Mouse (Mus musculus) CD4-positive, CD25-positive, alpha-beta regulatory T cell, adult 2 months (primary cell): Measurements from ENCODE around the gene Maml2.

Source experiments
- DNase-seq: peaks from one replicate; pipeline ENCODE4 v3.0.0-alpha.2; 2012; ENCODE audit warnings: low read depth, low spot score

The Maml2 gene

DNA sequence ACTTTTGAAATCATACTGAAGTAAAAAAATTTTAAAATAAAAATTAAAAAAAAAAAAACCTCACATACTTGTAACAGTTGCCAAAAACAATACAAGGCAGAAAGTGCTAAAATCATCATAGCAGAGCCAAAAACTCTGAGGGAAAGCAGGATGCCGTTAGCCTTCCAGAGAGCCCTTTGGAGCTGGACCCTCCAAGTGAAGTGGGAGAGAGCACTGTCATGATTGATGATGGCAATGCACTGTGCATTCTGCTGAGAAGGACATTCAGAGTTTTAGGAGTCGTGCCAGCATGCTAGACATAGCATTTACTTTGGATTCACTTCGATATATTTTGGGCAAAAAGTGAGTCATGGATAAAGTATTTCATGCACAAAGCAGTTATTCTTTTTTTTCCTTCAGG is 313.8 kb downstream of the Maml2 start:
- no peak for DNase-seq

DNA sequence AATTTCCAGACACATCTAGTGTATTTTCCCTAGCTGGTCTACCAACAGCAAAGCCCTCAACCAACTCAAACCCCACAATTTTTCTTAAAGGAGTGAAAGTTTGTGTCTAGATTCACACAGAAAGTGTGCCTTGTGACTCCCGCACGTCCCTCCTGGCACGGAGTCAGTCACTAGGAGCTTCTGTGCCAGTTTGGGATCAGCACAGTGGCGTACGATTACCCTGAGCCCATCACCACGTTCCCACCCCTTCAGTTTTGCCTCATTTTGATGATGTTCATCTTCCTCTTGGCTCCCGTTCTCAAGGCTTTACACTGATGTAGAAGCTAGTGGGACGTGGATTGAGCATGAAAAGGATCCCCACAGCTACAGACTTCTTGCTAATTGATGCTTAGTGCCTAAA is 314.6 kb downstream of the Maml2 start:
- no peak for DNase-seq

DNA sequence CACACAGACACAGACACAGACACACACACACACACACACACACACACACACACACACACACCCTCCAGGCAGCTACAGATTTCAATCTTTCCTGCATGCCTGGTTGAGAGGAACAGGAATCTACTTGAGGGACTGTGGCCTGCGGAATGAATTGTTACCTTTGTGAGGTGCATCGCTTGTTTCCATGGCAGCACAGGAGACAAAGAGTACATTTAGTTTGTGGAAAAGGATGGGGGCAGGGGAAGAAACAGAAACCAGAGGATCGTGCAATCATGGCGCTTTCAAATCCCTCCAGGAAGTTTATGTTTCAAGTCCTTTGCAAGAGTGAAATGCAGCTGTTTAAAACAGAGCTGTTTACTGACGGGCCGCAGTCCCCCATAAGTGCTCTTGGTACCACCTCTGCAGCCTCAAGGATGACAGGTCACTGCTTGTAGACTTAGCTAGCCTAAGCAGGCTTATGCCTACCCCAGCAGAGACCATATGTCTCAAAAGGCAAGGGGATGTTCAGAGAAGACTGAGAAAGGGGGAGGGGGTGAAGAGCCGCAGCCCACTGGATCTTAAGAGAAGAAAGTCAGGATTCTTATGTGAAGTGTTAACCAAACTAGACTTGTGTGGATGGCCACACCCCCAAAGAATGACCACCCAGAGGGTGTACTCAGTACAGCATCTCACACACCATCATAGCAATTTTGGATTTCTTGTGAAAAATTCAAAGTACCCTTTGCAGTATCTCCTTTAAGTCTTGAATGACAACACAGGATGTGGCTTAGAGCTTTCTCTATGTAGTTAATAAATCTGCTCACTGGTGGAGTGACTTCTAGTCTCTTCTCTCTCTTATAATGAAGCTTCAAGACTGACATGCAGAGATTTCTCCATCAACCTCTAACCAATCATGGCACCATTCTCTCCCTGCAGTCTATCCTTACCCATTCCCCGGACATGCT is 315.8 kb downstream of the Maml2 start:
- DNase-seq: peak; percentile 30

DNA sequence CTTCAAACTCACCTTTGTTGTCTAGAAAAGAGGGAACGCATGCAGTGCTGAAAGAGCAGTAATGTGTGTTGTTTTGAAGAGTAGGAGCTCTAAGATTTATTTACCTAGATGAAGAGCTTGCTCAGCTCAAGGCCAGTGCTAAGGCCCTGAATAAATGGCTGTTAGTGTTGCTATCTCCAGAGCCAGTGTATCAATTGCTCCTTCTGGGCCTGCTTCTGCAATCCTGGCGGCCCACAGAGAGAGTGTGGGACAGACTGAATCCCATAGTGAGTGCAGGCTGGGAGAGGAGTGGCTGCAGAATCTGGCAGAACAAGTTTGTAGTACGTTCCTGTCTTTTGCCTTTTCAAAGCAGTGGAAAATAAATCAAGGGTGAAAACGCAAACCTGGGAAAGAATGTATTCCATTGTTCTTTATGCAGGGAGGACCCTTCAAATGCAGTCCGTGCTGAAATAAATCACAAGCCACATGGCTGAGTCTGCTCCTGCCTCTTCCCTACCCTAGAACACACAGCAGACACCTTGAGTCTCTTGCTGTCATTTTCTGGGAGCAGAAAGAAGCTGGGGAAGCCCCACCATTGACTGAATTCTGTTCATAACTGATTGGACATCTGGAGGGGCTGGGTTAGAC is 318.7 kb downstream of the Maml2 start:
- DNase-seq: no peak

DNA sequence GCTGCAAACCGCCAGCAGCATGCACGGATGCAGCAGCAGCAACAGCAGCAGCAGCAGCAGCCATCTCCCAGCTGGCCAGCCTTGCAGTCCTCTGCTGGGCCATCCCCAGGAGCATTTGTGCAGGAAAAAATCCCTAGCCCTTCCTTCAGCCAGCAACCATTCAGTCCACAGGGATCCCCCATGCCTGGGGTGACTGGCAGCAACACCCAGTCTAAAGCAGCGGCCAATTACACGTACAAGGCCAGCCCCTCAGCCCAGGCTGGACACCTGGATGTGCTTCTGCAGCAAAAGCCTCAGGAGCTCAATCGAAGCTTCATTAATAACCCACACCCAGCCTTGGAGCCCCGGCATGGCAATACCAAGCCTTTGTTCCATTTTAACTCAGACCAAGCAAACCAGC is 323.0 kb downstream of the Maml2 start:
- DNase-seq: no peak

DNA sequence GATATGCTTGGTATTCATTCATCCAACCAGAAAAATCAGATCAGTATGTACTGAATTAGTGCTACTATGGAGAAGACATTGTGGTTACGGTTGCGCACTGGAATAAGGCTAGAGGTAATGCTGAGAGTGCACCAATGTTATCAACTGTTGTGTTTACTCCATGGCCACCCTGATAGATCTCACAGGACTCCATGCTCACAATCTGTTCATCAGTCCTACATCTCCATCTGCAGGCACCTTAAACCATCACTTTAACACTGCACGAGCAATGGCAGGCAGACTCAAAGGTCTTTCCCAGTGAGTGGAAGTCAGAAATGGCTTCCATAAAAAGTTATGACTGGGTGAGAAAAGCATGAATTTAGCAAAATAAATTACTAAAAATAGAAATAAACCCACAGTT is 324.2 kb downstream of the Maml2 start:
- peak; percentile 21 for DNase-seq

DNA sequence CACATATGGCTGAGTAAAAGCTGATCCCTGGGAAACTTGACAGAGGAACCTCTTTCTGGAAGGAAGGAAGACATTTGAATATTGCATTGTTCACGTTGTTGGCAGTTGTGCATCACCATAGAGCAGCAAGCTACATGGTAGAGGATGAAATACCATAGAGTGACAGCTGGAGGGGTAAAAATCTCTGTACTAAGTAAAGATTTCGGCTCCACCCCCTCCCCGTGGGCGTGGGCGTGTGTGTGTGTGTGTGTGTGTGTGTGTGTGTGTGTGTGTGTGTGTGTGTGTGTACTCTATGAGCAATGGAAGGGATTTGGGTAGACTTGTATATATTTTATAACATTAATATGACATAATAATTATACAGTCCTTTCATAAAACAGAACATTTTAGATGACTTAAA is 324.7 kb downstream of the Maml2 start:
- DNase-seq: no peak

DNA sequence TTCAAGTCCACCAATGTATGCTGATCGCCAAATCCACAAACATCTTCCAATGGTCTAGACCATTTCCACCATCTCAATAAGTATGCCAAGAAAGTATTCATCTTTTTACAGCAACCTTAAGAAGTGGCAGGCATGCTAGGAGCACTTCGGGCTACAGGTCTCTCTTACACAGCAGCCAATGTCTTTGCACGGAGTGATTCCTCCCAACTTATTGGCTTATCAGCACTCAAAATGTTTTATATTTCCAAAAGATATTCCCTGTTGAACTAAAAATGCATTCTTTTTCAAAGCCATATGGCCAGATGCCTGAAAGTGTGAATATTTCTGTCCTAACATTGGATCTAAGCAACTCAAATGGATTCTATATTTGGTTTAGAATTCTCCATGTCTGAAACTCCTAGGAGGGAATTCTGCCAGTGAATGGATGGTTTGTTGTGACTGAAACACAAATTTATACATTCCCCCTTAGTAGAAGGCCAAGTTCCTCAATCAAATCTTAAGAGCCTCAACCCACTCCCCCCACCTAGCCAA is 326.2 kb downstream of the Maml2 start:
- no peak for DNase-seq

DNA sequence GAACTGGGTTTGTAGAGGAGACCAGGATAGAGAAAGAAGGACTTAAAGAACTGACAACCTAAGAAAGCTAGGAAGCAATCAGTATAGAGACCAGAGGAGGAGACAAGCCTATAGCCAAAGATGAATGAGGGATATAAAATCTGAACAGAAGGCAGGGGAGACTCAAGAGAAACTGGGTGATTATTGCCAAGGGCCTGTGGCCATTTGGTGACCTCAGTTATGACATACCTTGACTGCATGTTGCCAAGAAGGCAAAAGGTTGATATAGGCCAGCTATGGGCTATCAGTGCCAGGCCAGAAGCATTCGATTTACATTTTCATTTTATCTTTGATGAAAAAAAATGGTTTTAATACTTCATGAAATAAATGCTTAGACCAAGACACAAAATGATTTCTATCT is 327.0 kb downstream of the Maml2 start:
- DNase-seq: no peak

DNA sequence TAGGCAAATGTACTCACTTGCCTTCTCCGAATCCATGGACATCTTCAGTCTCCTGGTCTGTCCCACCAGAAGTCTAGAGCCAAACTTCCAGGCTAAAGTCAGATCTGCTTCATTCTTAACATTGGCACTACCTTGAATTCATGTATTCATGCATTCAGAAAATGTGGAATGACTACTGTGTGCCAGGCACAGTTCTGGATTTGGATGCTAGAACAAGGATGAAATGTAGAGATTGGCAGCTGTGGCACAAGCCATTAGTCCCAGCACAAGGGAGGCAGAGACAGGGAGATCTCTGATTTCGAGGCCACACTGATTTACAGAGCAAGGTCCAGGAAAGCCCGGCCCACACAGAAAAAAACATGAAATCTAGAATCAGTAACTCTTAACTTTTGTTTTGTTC is 327.5 kb downstream of the Maml2 start:
- no peak for DNase-seq

DNA sequence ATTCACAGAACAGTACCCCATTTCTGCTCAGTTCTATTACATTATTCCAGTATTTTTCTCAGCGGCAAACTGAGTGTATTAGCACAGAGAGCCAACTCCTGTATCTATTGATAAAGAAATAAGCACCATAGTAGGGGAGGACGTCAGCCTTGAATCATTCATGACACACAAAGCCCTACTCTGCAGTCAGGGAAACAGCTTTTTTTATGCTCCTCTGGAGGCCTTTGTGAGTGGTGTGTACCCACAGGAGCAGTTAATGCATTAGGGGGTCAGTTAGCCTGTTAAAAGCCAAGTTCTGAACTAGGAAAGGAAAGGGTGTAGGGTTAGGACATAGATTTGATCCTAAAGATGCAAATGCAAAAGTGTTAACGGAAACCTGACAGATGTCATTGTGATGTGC is 328.7 kb downstream of the Maml2 start:
- no peak for DNase-seq

DNA sequence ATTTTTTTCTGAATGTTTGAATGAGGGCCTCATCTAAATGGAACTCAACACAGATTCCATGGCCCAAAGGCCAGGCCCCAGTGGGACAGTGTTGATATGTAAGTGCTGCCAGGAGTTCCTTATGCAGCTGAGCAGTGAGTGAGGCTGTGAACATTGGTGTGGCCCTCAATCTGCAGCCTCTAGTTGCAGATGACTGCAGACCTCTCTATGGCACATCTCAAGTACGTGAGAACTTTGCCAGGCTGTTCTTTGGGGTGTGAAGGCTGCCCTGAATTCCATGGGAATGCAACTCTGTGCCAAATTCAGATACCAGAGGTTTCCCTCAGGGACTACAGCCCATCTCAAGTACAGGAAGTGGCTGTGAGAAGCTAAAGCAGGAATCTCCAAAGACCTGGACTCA is 335.6 kb downstream of the Maml2 start:
- DNase-seq: no peak

DNA sequence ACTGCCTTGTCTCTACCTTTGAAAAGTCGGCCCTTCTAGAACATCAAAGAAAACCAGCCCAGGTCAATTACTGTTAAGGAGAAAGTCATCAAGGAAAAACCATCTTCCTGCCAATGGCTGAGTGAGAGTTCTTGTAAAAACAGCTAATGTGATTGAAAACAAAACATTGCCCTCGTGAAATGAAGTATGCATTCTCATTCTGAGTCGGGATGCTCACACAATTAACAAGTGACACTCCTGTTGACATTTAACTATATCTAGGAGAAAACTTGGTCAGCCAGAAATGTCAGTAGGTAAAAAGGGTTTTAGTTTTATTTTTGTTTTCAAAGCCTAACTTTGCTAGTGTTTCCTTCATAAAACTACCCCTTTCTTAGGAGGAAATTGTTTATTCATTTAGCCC is 341.9 kb downstream of the Maml2 start:
- no peak for DNase-seq

DNA sequence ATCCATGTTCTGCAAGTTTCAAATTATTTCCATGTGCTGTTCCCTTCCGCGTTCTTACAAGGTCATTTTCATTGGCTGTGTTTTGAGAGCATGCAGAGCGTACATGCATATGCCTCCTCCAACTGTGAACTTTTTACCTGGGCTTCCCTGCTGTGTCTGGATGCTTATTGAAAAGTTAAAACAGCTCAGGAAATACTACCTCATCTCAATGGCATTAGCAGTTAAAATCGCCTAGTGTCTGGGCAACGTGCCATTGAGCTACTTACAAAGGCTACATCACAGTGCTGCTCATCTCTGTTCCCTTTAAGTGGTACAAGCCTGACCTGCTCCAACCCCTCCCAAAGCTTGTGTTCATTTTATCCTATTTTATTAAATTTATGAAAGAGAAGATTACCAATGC is 347.4 kb downstream of the Maml2 start:
- no peak for DNase-seq

DNA sequence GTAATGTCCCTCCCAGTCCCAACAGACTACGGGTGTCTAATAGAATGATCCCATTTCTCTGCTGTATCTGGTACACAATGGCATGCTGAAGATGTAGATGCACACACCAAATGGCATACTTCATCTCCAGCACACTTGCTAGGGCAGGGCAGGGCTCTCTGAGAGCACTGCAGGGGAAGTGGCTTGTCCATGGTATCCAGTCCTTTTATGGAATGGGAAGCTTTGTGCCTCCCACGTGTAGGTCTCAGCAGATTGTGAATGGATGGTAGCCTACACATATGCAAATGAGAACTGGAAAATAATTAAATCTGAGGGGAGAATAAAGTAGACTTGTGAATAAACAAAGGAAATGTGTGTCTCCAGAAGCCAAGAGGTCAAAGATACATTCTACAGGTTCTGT is 353.3 kb downstream of the Maml2 start:
- no peak for DNase-seq

DNA sequence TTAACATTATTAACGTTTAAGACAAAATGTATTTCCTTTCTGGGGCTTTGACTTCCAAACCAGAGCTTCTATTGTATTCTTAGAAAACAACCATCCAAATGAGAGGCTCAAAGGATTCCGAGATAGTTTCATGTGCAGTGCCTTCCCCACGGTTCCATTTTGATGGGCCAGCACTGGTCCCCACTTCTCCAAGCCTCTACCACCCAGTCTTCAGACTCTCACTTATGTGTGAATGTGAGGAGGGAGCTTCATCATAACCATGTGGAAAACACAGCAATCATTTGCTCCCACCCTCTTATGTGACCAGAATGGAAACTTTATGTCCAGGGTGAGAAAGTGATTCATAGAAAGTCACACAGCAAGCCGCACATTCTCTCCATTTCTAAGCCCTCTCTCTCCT is 354.1 kb downstream of the Maml2 start:
- DNase-seq: no peak

DNA sequence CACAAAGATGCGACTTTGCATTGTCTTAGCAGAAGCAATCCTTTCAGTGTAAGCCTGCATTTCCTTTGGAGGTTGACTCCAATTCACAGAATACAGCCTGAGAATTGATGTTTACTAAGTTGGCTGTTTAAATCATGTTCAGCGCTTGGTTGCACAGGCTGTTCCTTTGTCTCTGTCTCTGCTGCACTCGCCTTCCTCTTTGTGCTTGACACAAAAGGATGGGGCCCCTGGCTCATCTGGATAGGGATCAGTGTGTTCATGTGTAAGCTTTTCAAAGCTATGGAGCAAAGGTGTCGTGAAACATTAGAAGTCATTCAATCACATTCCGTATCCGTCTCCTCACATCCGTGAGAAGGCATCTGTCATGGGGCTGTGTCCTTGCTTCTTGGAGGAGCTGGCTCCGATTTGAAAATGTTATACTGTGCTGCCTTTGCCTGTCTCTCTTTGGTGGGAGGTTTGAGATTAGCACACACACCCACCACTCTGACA is 354.7 kb downstream of the Maml2 start:
- DNase-seq: no peak

DNA sequence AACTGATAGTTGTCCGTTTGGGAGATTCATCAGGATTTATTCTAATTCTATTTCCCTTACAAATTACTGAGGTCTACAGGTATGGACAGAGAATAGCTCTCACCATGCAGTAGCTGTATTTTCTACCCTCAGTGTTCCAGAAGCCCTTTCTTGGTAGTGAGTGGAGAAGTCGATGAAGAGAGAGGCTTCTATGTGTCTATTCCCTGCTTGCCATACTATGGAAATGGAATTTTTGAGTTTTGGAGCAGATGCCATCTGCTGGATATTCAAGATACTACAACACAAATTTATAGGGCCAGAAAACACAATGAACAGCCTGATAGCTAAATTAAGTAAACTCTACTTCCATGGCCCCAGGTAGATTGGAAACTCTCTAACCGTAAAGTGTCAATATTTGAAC is 355.2 kb downstream of the Maml2 start:
- peak; percentile 55 for DNase-seq

DNA sequence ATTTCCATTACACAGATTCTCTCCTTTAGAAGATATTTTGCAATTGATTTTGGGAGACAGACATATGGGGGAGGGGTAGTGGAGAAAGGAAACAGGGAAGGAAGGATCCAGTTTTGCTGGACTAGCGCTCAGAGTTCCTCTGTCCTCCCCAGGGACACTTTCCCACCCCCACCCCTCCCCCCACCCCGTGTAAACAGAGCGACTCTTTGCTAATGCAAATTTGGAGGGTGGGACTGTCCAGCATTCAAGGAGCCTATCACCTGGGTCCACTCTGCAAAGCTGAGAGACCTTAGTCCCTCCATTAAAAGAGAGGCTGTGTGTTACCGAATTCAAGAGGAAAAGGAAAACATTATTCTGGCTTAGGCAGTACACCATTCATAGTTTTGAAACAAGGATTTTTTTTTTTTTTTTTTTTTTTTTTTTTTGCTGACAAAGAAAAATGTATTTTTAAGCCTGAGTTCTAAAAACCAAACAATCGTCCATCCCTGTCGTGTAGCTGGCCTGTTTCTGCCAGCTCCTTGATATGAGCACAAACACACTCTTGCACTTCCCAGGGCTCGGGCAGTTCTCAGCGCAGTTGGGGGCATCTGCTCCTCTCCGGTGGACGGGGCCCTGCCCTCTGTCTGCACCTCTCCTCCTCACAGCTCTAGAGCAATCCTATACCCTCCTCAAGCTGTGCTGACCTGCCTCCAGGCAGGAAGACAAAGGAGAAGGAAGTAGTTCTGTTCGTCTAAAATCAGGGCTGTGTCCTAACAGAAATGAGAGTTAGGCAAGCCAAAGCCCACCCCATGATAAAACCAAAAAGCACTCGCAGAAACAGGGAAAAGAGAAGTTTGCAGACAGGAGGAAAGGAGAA is 364.2 kb downstream of the Maml2 start:
- DNase-seq: no peak

DNA sequence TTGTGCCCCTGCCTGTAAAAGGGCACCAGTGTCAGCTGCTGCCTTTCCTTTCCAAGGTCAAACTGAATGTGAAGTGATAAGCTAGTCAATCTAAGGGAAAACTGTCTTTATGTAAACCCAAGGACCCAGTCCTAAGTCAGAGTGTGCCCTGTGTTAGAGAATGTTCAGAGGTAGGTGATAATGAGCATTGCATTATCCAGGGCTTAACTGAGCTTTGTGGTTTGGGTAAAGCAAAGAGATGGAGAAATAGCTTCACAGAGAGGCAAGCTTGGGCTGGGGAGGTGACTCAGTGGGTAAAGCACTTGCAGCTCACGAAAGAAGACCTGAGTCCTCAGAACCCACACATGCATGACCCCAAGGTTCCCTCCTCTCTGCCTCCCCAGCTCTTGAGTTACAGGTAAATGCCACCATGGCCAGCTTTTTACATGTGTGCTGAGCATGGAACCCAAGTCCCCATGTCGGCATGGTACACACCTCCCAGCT is 367.8 kb downstream of the Maml2 start:
- no peak for DNase-seq

DNA sequence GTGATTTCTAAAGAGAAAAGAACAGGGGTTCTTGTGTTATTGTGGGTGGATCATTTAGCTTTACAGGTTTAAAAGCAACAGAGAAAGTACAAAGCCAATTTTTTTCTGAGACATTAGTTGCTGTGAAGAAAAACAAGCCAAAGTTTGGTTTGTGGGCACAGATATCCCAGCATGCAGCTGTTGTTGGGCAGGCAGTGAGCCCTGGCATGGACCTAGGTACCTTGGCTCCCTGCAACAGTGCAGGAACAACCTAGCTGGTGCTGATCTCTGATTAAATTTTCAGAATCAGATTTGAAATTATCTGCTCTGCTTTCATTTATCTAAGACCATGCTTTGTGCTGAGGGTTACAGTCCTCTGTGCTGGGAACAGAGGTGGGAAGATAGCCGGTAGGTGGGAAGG is 370.2 kb downstream of the Maml2 start:
- DNase-seq: no peak

DNA sequence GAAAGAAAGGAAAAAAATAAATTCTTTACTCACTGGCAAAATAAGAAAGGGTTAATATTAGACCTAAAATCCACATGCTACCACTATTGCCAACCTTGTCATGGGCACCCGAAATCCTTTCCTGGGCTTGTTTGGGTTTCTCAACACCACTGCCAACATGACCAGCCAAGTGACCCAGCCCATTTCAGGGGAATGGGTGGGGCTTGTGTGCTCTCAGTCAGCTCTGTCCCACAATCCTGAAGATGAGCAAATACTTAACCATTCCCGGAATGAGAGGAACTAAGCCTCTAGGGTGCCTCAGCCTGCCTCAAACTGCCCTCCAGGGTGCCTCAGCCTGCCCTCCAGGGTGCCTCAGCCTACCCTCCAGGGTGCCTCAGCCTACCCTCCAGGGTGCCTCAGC is 371.0 kb downstream of the Maml2 start:
- DNase-seq: no peak
